Mouse (Mus musculus) lung, postnatal 14 days (tissue): ENCODE data around the gene Shisa5.

Experiments
- DNase-seq: peaks from one replicate; pipeline ENCODE4 v3.0.0; 2021

Shisa5 gene

DNA sequence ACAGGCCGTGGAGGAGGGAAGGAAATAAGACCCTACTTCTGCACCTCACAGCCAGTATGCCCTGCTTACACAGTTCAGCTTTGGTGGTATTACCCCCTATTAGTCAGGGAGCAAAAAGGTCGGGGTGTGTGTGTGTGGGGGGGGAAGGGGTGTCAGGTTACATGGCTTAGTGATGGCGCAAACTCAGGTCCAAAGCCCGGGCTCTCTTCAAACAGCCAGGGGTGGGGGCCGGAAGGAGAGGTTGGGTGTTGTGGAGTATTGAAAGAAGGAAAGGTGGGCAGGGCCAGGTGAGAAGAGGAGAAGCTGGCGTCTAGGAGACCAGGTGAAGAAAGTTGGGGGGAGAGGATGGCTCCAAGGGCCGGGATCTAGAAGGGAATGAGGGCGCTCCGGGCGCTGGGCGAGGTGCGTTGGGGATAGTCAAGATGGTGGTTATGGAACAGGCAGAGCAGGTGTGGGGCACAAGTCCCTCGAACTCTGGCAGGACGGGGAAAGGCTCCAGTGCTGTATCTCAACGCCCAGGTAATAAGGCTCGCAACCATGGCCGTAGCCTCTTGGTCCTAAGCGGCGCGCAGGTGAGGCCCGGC, 56.3 kb downstream of the Shisa5 start:
- peak; percentile 55 for DNase-seq

DNA sequence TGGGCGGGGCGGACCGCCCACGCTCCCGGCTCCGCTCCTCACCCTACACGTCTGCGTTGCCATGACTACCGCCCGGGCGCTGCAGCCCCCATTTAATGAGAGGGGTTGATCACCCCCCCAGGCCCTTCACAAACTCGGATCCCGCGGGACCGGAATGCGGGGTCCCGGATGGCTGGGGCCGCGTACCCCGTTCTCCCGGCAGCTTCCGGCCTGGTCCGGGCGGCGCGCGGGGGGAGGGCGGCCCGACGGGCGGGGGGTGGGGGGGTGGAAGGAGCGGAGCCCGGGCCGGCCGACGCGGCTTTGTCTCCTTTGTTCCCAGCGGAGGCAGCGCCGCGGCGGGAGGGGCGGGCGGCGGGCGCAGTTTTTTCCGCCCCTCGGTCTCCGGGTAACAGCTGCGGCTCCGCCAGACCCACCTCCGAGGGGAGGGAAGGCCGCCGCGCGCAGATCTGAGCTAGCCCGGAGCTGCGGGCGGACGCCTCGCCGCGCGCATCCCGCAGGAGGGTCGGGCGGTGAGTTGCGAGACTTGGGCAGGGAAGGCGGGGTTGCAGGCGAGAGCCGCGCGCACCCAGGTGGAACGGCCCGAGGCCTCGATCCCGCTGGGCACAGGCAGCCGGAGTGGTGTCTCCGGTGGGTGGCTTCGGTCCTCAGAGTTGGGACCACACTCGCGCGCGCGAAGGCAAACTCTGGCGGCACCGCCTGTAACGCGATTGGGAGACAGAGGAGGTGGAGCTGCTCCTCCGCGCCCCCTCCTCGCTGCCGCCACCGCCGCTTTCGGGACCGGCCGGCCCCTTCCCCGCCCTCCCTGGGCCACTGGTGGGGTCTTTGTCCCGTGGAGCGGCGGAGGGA, 57.0 kb downstream of the Shisa5 start, which contains the start of gene Plxnb1:
TSS of gene Plxnb1 (plus strand) at position 253 of the 846 bp plus-strand sequence.
- peak; percentile 79 for DNase-seq

DNA sequence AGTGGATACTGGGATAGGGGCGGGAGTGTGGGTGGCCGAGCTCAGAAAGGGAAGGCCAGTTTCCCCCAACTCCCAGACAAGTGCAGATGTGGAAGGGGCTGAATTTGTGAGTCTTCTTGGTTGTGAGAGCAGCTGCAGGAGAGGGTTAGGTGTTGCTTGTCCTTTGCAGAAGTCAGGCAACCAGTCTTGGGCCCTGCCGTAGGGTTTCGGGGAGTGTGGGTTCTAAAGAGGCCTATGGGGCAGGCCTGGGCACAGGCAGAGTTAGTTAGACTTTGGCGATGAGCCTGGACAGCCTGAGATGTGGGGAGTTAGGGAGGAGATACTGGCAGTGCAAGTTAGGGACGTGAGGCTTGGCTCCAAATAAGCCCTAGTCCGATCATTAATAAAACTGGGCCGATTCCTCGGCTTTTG, 57.9 kb downstream of the Shisa5 start:
- DNase-seq = no peak

DNA sequence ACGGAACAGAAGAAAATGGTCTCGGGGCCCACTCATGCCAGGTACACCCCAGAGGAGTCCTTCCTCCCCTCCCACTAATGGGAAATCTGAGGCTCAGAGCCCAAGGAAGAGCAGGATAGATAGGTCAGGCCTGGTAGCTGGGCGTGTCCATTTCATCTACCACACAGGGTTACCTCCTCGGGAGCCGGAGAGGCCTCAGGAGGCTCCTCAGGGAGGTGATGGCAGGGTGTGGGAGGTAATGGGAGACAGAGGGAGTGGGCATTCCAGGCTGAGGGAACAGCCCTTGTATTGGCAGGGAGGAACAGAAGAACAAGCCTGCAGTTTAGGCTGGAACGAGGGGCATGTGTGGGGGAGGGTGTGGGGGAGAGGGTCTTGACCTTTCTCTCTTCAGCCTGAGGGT, 58.5 kb downstream of the Shisa5 start:
- DNase-seq = no peak

DNA sequence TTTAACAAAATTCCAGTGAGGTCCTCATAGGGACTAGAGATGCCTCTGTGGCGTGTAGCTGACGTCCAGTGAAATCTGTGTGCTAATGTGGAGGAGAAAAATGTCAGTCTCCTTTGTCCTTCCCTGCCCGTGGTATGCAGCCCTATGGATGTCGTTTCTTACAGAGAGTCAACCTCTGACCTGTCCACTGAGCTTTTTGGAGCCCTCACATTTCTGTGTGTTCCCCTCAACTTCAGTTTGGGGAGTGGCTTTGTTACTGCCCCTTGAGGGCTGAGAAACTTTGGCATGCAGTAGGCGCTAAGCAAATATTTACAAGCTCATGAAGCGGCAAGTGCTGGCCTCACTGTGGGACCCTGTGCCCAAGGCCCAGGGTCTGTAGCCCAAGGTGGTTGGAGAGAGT, 58.9 kb downstream of the Shisa5 start:
- no peak for DNase-seq

DNA sequence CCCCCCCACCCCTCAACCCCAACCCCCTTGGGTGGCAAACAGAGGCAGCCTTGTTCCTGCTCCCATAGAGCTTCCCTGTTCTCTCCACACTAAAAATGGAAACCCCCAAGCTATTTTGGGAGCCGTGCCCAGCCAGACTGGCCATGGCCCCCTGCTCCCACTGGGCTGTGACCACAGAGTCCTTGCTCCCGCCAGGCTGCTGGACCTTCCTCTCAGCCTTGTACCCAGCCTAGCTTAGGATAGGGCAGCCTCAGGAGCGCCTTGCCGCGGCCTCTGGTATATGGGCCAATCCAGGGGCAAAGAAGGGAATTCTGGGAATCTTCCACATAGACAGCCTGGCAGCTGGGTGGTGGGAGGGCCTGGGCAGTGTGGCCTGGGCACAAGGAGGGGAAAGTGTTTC, 59.5 kb downstream of the Shisa5 start:
- no peak for DNase-seq

DNA sequence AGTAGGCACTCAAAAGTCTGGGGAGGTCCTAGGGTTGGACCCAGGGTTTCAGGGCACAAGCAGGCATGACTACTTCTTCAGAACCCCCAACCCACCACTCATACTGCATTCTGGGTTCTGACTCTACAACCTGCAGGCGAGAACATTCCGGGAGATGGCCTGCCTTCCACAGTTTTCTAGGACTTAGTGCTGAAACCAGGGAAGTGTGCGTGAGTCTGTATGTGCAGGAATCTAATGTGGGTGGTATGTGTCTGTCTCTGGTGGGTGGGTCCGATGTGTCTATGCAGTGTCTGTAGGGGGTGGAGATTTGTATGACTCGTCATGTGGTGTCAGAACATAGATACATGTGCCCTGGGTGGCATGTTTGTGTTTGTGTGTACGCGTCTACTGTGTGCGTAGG, 60.0 kb downstream of the Shisa5 start:
- DNase-seq = no peak

DNA sequence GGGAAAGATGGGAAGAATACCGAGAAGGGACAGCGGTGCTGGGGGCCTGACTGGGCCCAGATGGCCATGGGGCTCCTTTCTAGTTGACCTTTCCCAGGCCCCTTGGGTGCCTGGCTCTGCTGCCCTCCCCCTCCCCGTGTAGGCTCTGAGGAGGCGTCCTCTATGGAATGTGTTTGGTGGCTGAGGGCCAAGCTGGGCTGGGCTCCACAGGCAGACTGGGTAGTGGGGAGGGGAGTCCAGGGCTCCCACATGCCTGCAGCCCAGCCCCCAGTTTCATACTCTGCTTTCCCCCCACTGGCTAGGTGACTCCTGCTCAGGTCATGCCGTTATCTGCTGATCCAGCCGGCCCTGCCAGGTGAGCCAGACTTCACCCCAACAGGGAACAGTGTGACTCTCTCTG, 60.6 kb downstream of the Shisa5 start:
- DNase-seq = peak; percentile 80

DNA sequence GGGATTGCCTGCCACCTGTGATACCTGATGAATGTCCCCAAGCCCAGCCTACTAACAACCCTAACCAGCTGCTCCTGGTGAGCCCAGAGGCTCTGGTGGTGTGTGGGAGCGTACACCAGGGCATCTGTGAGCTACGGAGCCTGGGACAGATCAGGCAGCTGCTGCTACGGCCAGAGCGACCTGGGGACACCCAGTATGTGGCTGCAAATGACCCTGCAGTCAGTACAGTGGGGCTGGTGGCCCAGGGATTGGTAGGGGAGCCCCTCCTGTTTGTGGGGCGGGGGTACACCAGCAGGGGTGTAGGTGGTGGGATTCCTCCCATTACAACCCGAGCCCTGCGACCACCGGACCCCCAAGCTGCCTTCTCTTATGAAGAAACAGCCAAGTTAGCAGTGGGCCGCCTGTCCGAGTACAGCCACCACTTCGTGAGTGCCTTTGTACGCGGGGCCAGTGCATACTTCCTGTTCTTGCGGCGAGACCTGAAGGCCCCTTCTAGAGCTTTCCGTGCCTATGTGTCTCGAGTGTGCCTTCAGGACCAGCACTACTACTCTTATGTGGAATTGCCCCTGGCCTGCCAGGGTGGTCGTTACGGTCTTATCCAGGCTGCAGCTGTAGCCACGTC, 62.1 kb downstream of the Shisa5 start:
- no peak for DNase-seq

DNA sequence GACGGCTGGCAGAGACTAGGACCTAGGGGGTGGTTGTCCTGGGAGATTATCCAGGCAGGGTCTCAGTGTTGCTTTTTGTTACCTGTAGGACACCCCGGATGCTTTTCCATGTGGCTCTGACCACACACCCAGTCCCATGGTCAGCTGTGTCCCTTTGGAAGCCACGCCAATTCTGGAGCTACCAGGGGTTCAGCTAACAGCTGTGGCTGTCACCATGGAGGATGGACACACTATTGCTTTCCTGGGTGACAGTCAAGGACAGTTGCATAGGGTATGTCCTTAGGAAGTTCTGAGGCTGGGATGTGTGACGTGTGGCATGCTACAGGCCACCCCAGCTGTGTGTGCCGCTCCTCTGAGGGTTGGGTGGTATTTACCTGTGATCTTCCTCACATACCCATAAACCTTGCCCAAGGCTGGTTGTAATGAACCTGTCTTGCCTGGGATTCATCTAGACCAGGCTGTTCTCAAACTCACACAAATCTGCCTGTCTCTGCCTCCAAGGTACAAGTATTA, 63.6 kb downstream of the Shisa5 start:
- DNase-seq = no peak

DNA sequence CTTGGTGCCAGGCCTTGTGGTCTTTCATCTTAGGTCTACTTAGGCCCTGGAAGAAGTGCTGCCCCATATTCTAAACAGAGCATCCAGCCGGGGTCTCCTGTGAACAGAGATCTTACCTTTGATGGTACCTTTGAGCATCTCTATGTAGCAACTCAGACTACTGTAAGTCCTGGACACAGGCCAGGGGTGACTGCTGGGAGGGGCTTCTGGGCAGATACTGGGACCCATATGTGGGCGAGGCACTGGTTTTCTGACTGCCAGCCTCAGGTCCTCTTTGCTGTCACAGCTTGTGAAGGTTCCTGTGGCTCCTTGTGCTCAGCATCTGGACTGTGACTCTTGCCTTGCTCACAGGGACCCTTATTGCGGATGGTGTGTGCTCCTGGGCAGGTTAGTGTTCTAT, 64.2 kb downstream of the Shisa5 start:
- no peak for DNase-seq

DNA sequence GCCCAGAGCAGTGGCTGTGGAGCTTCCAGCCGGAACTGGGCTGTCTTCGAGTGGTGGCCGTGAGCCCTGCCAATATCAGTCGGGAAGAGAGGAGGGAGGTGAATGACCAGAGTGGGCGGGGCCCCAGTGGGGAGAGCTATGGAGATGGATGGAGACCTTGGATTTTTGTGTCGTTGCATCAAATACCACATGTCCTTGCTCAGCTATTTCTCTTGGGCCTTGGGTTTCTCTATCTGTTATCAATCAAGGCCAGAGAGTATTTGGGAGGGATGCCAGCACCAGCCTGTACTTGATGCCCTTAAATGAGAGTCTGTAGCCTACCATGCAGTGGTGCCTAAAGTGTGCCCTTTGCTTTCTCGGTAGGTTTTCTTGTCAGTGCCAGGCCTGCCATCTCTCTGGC, 64.9 kb downstream of the Shisa5 start:
- DNase-seq = no peak

DNA sequence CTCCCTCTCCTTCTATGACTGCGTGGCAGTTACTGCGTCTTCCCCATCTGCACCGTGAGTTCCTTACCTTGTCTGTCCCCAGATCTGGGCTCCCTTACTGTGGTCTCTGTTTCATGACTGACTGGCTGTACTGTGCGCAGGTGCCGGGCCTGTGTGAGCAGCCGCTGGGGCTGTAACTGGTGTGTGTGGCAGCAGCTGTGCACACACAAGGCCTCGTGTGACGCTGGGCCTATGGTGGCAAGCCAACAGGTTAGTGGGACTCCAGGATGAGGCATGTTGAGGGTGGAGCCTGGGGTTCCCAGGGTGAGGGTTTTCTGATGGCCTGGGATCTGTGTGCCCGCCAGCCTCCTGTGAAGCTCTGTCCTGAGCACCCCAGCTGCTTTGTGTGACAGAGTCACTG, 65.7 kb downstream of the Shisa5 start:
- DNase-seq = no peak

DNA sequence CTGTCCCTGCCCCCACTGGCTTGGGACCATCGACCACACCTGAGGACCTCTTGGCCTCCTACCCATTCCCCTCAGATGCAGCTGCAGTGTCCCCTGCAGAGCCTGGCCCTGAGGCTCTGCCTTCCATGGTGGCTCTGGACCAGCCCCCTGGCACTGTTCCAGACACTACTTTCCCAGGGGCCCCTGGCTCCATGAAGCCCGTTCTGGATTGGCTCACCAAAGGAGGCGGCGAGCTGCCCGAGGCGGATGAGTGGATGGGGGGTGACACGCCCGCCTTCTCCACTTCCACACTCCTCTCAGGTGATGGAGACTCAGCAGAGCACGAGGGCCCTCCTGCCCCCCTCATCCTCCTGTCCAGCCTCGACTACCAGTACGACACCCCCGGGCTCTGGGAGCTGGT, 66.6 kb downstream of the Shisa5 start:
- DNase-seq = peak; percentile 43

DNA sequence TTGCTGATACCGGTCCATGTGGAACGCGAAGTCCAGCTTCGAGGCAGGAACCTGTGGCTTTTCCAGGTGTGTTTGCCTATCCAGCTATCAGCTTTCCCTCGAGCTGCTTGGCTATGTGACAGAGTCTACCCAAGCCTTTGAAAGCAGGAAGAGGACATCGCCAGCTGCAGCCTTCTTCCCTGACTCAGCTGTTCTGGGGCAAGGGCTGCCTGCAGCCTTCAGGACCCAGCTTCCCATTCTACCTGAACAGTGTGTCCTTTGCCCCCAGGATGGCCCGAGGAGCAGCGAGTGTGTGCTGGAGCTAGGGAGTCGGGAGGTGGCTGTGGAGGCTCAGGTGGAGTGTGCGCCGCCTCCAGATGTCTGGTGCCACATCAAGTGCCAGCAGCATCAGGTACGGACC, 67.3 kb downstream of the Shisa5 start:
- no peak for DNase-seq

DNA sequence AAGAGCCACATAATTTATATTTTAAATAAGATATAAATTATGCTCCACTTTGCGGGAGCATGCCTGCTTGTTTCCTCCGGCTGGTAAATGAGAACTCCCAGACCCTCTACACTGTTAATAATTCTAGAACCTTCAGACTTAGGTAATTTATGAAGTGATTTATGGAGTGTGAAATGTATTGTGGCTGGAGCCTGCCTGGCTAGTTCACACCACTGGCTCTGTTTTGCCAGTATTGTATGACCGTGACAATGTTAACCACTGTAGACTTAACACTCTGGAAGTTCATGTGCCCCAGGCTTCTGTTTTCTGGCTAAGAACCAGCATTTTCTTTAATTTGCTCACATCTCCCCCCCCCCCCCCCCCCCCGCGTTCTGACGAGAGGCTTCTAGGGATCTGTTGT, 69.0 kb downstream of the Shisa5 start:
- DNase-seq = no peak
